Mouse (Mus musculus) neural tube, embryonic 14.5 days (tissue): ENCODE data around the gene Sugct. TPM values are rescaled to one million over a fixed set of nuclear protein-coding genes. Genes with fewer than 3 reads are reported as not detected.
A peak's percentile ranks its signal among the peaks of the same experiment; 100 is the strongest.

Experiments used
- ATAC-seq: fragments of 200-750 bp; cut with Nextera tagmentation; 2 replicates; pipeline ENCODE4 v1.8.0; 2017; ENCODE audit warnings: low read depth, mild to moderate bottlenecking, moderate TSS enrichment, moderate library complexity
- H3K27ac ChIP-seq: fragments of 300-500 bp; sonication (generic); 2 replicates; pipeline ENCODE4 v1.5.1; 2014; ENCODE audit warnings: low read depth, mild to moderate bottlenecking, control low read depth, low read length, moderate library complexity, mixed read lengths
- H3K27me3 ChIP-seq: fragments of 300-500 bp; sonication (generic); 2 replicates; pipeline ENCODE4 v1.6.1; 2014; ENCODE audit warnings: low read length; ENCODE audit not compliant: control insufficient read depth, insufficient read depth
- H3K36me3 ChIP-seq: fragments of 300-500 bp; sonication (generic); 2 replicates; pipeline ENCODE4 v1.6.1; 2014; ENCODE audit warnings: low read length, mixed read lengths; ENCODE audit not compliant: control insufficient read depth, insufficient read depth
- H3K4me1 ChIP-seq: fragments of 300-500 bp; sonication (generic); 2 replicates; pipeline ENCODE4 v1.6.1; 2014; ENCODE audit warnings: low read length; ENCODE audit not compliant: control insufficient read depth, insufficient read depth
- H3K4me2 ChIP-seq: fragments of 300-500 bp; sonication (generic); 2 replicates; pipeline ENCODE4 v1.6.1; 2014; ENCODE audit warnings: mild to moderate bottlenecking, low read depth, low read length, control low read depth
- H3K4me3 ChIP-seq: fragments of 300-500 bp; sonication (generic); 2 replicates; pipeline ENCODE4 v1.5.1; 2014; ENCODE audit warnings: low read depth, low read length, control low read depth, mixed read lengths
- H3K9ac ChIP-seq: fragments of 300-500 bp; sonication (generic); replicated peaks from 2 replicates; pipeline ENCODE4 v1.6.1; 2014; ENCODE audit warnings: low read depth, mild to moderate bottlenecking, control low read depth, low read length, mixed read lengths
- H3K9me3 ChIP-seq: fragments of 300-500 bp; sonication (generic); 2 replicates; pipeline ENCODE4 v1.6.1; 2016; ENCODE audit warnings: low read length; ENCODE audit not compliant: control insufficient read depth
- WGBS: fragments of 180-500 bp; shearing (Covaris S2); extraction: QIAGEN DNeasy Blood & Tissue Kit; methylation state at CpG from one replicate; pipeline ENCODE4 v1.1.7; 2014; 5-methylcytosine and 5-hydroxymethylcytosine counted together
- polyA plus RNA-seq: library from polyadenylated mRNA; unstranded; fragments of >200 nt; fragmentation: Nextera tagmentation; extraction: Ambion mirVana; gene quantifications from 2 replicates; pipeline ENCODE4 v1.2.1, GENCODE M21; 2014

Gene Sugct
- 2.2 and 2.3 TPM in 2 replicates for polyA plus RNA-seq

DNA sequence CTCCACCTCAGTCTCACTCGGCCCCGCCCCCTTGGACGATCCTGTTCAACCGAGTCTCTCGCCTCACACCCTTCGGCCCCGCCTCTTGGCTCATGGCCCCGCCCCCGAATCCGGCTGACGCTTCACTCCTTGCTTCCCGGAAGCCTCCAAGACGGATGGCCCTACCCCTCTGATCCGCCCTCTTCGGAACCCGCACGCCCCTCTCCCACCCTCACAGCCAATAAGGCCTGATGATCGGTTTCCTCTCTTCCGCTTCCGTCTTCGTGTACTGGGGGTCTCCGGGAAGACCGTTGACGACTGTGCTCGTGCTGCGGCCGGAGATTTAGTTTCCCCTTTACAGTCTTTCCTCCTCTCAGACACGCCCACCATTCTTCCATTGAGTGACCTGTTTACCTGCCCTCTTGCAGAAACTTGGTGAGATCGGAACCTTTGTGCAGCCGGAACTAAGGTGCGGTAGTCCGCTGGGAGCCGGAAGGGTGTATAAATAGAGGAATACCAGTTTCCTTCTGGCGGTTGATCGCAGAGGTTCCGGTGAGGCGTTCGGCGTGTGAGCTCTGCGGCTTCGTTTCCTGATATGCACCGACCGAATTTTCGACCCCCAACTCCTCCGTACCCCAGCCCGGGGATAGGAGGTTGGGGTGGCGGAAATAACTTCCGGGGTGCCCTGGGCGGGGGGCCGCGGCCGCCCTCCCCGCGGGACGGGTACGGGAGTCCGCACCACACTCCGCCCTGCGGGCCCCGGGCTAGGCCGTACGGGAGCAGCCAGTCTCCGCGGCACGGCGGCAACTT, at the start of gene Sugct, which contains the start of gene Mplkip:
Gene Sugct (minus strand): TSS at position 643 of the 789 bp plus-strand sequence.
Gene Mplkip (plus strand): TSS at position 282 of the 789 bp plus-strand sequence.
- peak; percentile 99 for ATAC-seq
- Histone ChIP-seq H3K9ac (peak within 1 kb of the TSS; percentile 84), H3K4me1 (peaks cover 4% of the 10 kb centered on the region; the same call in 1 of the 2 replicates), H3K36me3 (no peaks in the 10 kb centered on the region), H3K4me3 (peak within 1 kb of the TSS; percentile 61), H3K27ac (peak within 1 kb of the TSS; percentile 79), H3K27me3 (no peaks in the 10 kb centered on the region), H3K4me2 (peak within 1 kb of the TSS; percentile 80), H3K9me3 (no peaks in the 10 kb centered on the region)
- under 1% methylated on average over 65 of the region's 66 CpGs for WGBS

DNA sequence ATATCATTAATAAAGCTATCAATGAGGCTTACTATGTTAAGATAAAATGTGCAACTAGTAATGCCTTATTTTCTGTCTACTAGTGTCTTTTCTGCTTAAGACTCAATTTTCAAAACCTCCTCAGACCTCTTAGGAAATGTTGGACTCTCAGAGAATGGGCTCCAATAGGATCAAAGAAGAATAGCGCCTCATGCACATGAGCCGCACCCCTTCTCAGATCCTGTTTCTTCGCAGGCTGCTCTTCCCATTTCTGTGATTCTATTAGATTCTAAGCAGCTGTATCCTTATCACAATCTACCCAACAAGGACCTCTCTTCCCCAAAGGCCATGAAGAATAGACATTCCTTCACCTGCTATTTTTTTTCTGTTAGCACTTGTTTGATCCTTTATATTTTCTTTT, 33.4 kb upstream of the Sugct start:
- H3K9ac ChIP-seq: no peak overlapping the region
- peaks cover 7% of the 10 kb centered on the region; the same call in 1 of the 2 replicates for H3K36me3 ChIP-seq
- H3K9me3 ChIP-seq: no peaks in the 10 kb centered on the region
- no peak overlapping the region for H3K4me2 ChIP-seq
- H3K4me3 ChIP-seq: no peak overlapping the region
- H3K27me3 ChIP-seq: no peaks in the 10 kb centered on the region
- 94% methylated on average over 3 of the region's 3 CpGs for WGBS
- ATAC-seq: no peak
- H3K4me1 ChIP-seq: no peaks in the 10 kb centered on the region
- H3K27ac ChIP-seq: no peak overlapping the region

DNA sequence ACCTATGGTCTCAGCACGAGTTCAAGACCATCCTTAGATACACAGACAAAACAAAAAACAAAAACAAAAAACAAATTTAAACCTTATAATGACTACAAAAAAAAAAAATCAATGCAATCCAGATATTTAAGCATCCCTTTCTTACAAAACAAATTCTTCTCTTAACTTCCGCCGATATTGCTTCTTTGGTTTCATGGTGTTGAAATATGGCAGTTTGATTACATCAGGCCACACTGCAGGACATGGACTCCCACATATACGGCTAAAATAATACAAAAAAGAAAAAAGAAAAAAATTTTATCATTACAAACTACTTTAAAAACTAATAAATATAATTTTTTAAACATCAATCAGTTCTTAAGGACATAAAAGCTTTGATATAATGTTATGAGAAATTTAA, 32.6 kb upstream of the Sugct start:
- Histone ChIP-seq H3K4me1 (no peaks in the 10 kb centered on the region), H3K9me3 (no peaks in the 10 kb centered on the region), H3K27ac (no peak overlapping the region), H3K9ac (no peak overlapping the region), H3K4me2 (no peak overlapping the region), H3K36me3 (peaks cover 7% of the 10 kb centered on the region; the same call in 1 of the 2 replicates), H3K27me3 (no peaks in the 10 kb centered on the region), H3K4me3 (no peak overlapping the region)
- 91% methylated on average over 4 of the region's 4 CpGs for WGBS
- ATAC-seq: no peak

DNA sequence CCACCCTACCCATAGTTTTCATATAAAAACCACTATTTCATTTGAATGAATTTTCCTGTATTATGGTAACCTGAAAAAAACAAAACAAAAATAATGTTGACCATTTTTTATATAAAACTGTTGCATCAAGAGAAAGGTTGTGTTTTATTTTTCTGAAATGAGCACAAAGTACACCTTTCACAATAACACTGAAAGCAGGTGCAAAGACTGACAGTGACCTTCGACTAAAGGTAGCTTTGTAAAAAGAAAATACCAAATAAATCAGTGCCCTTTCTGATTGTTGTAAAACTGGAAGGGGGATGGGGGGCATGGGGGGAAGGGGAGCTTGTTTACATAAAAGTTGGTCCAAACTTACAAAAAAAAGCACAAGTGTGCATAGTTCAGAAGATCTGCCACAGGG, 22.0 kb upstream of the Sugct start:
- no peak for ATAC-seq
- H3K27ac ChIP-seq: no peak overlapping the region
- 92% methylated on average over 1 of the region's 1 CpGs for WGBS
- H3K4me2 ChIP-seq: no peak overlapping the region
- no peak overlapping the region for H3K9ac ChIP-seq
- peaks cover 19% of the 10 kb centered on the region for H3K36me3 ChIP-seq
- no peak overlapping the region for H3K4me3 ChIP-seq
- no peaks in the 10 kb centered on the region for H3K4me1 ChIP-seq
- H3K27me3 ChIP-seq: no peaks in the 10 kb centered on the region
- H3K9me3 ChIP-seq: no peaks in the 10 kb centered on the region

DNA sequence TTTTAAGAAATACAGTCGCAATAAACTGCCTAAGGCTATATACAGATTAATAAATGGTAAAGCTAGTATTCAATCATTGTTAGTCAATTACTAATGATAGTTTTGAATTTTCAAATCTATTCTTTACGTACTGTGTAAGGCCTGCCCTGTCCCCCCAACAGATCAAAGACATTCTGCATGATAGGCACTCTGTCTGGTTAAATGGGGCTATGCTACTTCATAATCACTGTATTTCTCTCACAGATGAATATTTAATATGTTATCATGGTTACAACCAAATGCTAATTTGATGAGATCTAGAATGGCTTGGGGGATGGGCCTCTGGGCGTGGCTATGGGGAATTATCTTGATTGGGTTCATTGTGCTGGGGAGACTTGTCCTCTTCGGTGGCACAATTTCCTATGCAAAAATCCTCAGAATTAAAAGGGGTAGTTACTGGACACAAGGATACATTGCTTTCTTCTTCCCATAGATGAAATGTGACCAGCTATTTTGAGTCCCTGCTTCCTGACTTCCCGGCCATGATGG, 13.5 kb upstream of the Sugct start:
- WGBS: 76% methylated on average over 5 of the region's 5 CpGs
- no peaks in the 10 kb centered on the region for H3K27me3 ChIP-seq
- H3K9me3 ChIP-seq: no peaks in the 10 kb centered on the region
- H3K36me3 ChIP-seq: no peaks in the 10 kb centered on the region
- no peak overlapping the region for H3K4me2 ChIP-seq
- 0 out of 2 replicates have a peak, but pooled peaks have one; percentile 25 for ATAC-seq
- no peak overlapping the region for H3K9ac ChIP-seq
- H3K4me1 ChIP-seq: no peaks in the 10 kb centered on the region
- H3K4me3 ChIP-seq: no peak overlapping the region
- H3K27ac ChIP-seq: no peak overlapping the region

GRCm38 (mm10) chr13:17705188-17705826, 10.0 kb upstream of the Sugct start:
- Histone ChIP-seq H3K4me2 (no peak overlapping the region), H3K36me3 (no peaks in the 10 kb centered on the region), H3K27me3 (no peaks in the 10 kb centered on the region), H3K4me1 (no peaks in the 10 kb centered on the region), H3K4me3 (no peak overlapping the region), H3K27ac (no peak overlapping the region), H3K9ac (no peak overlapping the region), H3K9me3 (no peaks in the 10 kb centered on the region)
- ATAC-seq: no peak
- WGBS: 85% methylated on average over 6 of the region's 6 CpGs

GRCm38 (mm10) chr13:17702311-17702710, 7.0 kb upstream of the Sugct start:
- Histone ChIP-seq H3K4me3 (no peak overlapping the region), H3K27me3 (no peaks in the 10 kb centered on the region)

GRCm38 (mm10) chr13:17701322-17701721, 6.0 kb upstream of the Sugct start:
- no peaks in the 10 kb centered on the region for H3K27me3 ChIP-seq

More at GRCm38 (mm10) chr13:17702311-17702710, 7.0 kb upstream of the Sugct start:
- no peaks in the 10 kb centered on the region for H3K36me3 ChIP-seq
- no peak for ATAC-seq
- no peak overlapping the region for H3K9ac ChIP-seq
- no peak overlapping the region for H3K27ac ChIP-seq
- H3K4me2 ChIP-seq: no peak overlapping the region
- H3K9me3 ChIP-seq: no peaks in the 10 kb centered on the region
- H3K4me1 ChIP-seq: no peaks in the 10 kb centered on the region

More at GRCm38 (mm10) chr13:17701322-17701721, 6.0 kb upstream of the Sugct start:
- ATAC-seq: no peak
- Histone ChIP-seq H3K27ac (no peak overlapping the region), H3K4me3 (no peak overlapping the region), H3K9me3 (no peaks in the 10 kb centered on the region), H3K9ac (no peak overlapping the region), H3K4me1 (peaks cover under 1% of the 10 kb centered on the region; the same call in 1 of the 2 replicates), H3K36me3 (no peaks in the 10 kb centered on the region), H3K4me2 (no peak overlapping the region)
